Mouse (Mus musculus): ENCODE results near the gene Ncoa7.
A peak's percentile ranks its signal among the peaks of the same experiment; 100 is the strongest.

Gene Ncoa7

DNA sequence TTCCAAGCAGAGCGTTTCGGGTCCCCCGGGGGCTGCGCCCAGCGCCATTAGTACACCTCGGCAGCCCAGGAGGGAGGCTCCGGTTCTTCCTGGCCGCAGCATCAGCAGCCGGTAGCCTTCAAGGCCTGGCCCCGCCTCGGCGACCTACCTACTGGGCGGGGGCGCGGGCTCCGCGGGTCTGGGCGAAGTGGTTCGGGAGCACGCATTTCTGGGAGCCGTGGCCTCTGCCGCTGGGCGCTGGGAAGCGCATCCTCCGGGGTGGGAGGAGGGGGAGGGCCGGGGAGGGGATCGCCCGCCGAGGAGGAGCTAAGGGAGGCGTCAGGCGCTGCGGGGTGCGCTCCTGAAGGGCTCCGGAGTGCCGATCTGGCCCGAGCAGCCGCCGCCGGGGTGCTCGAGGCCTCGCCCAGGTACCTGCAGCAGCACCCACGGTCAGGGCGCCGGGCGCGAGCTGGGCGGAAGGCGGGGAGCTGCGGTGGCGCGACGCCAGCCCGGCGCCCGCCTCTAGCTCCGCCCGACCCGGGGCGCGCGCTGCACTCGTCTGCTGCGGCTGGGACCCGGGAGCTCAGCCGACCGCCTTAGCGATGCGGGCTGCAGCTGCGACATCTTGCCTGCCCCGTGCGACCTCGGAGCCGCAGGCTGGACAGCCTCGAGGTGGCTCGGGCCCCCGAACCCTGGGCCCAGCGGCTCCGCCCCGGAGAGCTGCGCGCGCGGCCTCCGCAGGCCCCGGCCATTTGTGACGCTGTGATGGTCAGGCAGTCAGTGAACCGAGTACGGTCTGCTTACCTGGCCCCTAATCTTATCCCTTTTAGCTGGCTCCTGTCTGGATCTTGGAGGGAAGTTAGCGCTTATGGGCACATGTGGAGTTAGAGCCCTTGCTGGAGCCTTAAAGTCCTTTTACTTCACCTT, at the start of gene Ncoa7:
Gene Ncoa7 (minus strand): TSS at position 646 of the 906 bp plus-strand sequence.
- DNase-seq (ENCODE audit: low read depth), result peak; percentile 79

GRCm38 (mm10) chr10:30845101-30845825, 42.1 kb upstream of the Ncoa7 start:
- DNase-seq (ENCODE audit: low read depth), result no peak

DNA sequence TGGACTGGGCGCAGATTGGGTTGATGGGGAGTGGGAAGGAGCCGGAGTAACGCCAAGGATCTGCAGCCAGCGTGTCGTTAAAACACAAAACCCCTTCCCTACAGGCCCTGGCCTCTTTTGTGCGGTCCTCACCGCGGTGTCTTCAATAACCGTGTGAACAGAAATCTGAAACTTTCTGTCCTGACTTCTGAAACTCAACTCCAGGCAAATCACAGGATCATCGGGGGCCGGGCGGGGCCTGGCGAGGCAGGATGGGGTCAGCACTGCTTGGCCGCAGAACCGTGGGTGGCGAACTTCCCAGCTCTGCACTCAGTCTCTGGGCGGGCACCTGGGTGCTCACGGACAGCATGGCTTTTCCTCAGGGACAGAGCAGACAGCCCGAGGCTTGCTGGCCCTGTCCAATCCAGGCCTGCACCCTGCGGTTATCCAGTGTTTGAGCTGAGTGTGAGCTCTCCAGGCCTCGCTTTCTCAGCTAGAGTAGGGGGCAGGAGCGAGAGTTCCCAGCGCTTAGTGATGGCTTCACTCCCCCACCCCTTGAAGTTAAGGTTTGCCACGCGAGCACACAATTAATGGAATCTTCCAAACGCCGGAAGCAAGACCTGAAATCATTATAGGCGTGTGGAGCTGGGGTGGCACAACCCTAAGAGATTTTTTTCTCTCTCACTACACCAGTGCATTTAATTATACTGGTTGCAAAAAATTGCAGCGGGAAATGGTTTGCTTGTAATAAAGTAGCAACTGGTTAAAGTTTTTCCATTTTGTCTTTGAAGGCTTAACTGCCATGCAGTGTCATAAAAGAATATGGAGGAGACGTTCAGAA, 41.3 kb upstream of the Ncoa7 start:
- DNase-seq (ENCODE audit: low read depth), result no peak

DNA sequence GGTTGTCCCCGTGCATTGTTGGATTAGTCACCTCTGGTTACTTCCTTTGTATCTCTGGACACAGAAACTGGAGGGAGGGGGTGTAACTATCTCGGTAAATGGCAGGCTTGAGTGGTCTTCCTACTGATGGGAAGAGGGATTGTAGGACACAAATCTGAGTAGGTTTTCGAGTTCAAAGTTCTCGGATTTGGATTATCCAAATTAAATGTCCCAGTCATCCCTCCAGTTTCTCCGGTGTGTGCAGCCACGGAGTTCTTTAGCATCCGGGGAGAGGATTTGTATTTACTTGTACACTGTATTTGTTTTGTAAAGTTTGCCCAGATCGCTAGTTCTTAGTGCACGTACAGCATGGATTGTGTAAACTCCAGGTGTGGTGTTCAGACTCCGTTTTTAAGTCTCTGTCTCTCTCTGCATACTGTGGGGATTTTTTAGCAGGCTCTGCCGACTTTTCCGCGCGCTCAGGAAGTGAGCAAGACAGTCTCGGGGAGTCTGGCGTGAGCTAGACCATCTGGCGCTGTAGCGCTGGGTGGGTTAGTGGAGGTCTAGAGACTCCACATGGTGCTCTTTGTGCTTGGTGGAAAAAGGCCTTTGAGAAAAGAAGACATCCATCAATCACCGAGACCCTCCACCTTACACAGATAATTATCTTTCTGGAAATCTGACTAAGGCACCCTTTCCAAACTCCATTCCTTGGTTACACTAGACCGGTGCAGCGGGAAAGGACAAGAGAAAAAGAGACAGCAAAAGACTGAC, 40.5 kb upstream of the Ncoa7 start:
- DNase-seq (ENCODE audit: low read depth), result peak; percentile 34

GRCm38 (mm10) chr10:30842643-30843437, 39.7 kb upstream of the Ncoa7 start, which contains the start of gene Hey2:
Gene Hey2 (minus strand): TSS chr10:30842801.
- peak; percentile 92 for DNase-seq (ENCODE audit: low read depth)

GRCm38 (mm10) chr10:30842228-30842627, 39.1 kb upstream of the Ncoa7 start:
- DNase-seq (ENCODE audit: low read depth), result no peak

DNA sequence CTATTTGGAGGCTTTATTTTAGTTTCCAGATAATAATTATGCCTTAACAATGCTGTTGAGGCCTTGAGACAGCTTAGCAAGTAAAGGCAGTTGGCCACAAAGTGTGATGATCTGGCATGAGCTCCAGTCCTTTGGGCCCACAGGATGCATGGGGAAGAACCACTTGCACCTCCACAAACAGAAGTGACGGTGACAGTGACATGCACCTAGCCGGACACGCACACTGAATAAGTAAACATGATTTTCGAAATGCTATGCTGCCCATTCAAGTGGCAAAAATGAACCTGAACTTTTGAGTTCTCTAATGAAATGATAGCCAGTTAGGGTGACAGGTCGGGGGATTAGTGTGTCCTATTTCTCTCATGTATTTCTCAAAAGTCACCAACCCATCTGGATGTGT, 37.7 kb upstream of the Ncoa7 start:
- no peak for DNase-seq (ENCODE audit: low read depth)

GRCm38 (mm10) chr10:30838188-30838587, 35.1 kb upstream of the Ncoa7 start:
- no peak for DNase-seq (ENCODE audit: low read depth)

DNA sequence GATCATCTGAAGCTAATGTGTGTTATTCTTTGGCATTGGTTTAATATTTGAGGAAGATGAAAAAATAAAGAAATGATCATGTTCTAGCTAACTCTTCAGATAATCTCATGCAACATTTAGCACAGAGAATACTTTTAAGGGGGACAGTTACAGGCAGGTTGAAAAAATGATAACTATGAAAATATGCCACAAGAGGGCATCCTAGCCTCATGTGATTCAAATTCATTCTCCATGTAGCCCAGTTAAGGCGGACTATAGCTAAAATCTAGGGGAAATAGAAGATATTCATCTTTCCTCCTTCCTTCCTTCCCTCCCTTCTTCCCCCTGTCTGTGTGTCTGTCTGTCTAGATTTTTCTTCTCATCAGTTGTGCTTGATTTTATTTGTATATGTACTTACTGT, 21.9 kb upstream of the Ncoa7 start:
- peak; percentile 54 for DNase-seq (ENCODE audit: low read depth)

DNA sequence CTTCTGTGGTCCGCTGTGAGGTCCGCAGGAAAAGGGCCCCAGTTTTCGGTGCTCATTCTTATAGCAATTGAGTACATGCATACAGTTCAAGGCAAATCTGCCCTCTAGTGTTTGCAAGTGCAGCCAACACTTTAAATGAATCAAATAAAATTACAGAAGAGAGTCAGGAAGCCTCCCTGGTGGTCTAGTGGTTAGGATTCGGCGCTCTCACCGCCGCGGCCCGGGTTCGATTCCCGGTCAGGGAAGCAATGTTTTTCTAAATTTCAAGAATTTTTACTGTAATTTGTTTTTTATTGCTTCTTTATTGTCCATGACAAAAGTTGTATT, 7.8 kb upstream of the Ncoa7 start:
- DNase-seq (ENCODE audit: low read depth), result peak; percentile 92

DNA sequence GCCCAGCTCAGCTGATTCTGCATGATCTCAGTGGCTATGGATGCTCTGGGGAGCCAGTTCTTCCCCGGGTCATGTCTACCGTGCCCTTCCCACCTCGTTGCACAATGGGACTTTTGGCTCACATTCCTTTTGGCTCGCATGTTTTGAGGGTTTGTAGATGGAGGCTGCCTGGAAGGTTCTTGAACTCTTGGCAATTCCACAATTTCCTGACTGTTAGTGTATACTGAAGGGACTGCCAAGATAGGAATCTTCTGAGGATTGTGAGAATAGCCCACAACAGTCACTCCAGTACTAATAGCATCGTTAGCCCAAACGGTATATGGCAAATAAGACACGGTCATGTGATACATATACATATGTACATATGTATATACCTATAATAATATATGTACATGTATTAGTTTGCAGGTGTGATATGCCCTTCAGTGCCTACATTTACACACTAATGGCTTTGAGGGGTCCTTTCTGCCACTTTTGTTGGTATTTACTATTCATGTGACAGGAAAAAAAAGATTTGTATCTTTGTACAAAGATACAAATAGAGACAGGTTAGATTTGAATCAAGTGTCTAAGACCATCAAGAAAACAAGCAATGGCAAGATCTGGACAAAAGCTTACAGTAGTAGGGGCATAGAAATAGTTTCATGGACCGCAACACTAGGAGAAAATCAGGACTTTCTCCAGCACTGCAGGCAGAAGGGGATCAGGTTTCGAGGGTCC, 7.3 kb upstream of the Ncoa7 start:
- no peak for DNase-seq (ENCODE audit: low read depth)

GRCm38 (mm10) chr10:30803587-30804253, 594 bp upstream of the Ncoa7 start:
- no peak for DNase-seq (ENCODE audit: low read depth)

GRCm38 (mm10) chr10:30802033-30802432, 1.1 kb downstream of the Ncoa7 start:
- DNase-seq (ENCODE audit: low read depth), result peak; percentile 48

- DNase-seq (ENCODE audit: low read depth), result no peak
Observed at GRCm38 (mm10) chr10:30799713-30800450, 3.2 kb downstream of the Ncoa7 start.

GRCm38 (mm10) chr10:30796469-30797261, 6.5 kb downstream of the Ncoa7 start:
- no peak for DNase-seq (ENCODE audit: low read depth)

DNA sequence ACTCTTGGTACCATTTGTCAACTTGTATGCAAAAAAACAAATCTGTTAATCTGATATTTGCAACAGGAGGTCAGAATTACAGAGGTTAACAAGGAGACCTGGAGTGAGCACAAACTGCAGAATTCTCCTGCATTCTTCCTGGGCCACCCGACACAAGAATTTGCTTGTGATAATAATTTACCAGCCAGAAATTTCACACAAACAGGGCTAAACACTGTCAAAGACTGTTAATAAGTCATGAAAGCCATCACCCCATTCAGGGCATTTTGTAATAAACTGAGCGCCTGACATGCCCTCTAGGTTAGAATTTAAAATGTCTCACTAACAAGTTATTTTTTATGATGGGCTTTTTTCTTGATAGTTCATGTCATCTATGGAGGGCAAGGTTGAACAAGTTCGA, 12.1 kb downstream of the Ncoa7 start:
- DNase-seq (ENCODE audit: low read depth), result no peak

- DNase-seq (ENCODE audit: low read depth), result no peak
Observed at GRCm38 (mm10) chr10:30789521-30789920, 13.6 kb downstream of the Ncoa7 start.

GRCm38 (mm10) chr10:30788340-30788721, 14.8 kb downstream of the Ncoa7 start:
- DNase-seq (ENCODE audit: low read depth), result no peak

Measured in naive thymus-derived CD4-positive, alpha-beta T cell, adult 2 months (primary cell).